Mouse (Mus musculus) pancreas, adult 10 weeks (tissue): ENCODE results near the gene Rps10. TPM values are rescaled to one million over a fixed set of nuclear protein-coding genes. Genes with fewer than 3 reads are reported as not detected.

Experiments used
- polyA plus RNA-seq: library from polyadenylated mRNA; stranded (reverse); fragments of 350-450 nt; fragmentation: Illumina TruSeq; extraction: RNeasy Lipid Tissue Mini Kit (QIAGEN cat#74804); gene quantifications from one replicate; pipeline ENCODE4 v1.2.3, GENCODE M21; 2015; ENCODE audit warnings: low read depth, low replicate concordance; ENCODE audit not compliant: insufficient read depth

Gene Rps10
- 398 TPM for polyA plus RNA-seq

DNA sequence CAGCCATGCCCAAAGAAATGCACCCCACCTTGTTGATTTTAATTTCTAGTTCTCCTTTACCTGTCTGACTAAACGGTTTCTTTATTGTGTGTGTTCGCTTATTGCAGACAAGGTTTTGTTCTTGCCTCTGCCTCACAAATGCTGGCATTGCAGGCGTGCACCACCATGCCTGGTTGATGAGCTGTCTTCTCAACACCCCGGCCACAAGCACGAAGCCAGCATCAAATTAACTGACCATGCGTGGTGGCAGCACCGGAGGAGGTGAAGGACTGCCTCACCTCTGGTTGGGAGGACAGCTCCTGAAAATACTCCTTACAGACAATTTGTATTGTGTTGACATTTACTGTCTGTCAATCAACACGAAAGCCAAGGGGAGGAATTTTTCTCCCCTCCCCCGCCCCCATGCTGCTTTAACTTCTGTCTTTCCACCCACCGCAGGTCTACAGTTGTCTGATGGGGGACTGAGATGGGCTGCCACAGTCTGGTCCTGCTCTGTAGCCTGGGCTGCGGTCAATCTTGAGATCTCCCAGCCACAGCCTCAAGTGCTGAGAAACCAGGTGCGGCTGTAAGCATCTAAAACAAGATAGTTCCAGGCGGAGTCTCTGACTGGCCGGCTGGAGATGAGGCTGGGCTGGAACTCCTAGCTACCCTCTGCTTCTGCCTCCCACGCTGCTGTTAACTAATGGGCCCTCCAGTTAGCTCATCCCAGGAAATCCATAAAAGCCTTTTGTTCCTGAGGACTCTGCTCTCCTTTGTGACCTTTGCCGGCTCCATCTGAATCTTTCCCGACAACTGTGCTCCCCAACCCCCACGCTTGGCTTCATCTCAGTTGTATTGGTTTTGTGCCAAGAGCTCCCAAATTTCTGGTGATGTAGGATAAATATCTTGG, at the start of gene Rps10:
Rps10 (minus strand) TSS at position 538 of the 889 bp plus-strand sequence.

GRCm38 (mm10) chr17:27655089-27656010, 18.9 kb upstream of the Rps10 start, which contains the start of gene Pacsin1:
Pacsin1 (plus strand) TSS chr17:27655509.

GRCm38 (mm10) chr17:27634871-27635574, 1.4 kb downstream of the Rps10 start, which contains the start of gene RPS10-NUDT3:
RPS10-NUDT3 (minus strand) TSS chr17:27635222.

DNA sequence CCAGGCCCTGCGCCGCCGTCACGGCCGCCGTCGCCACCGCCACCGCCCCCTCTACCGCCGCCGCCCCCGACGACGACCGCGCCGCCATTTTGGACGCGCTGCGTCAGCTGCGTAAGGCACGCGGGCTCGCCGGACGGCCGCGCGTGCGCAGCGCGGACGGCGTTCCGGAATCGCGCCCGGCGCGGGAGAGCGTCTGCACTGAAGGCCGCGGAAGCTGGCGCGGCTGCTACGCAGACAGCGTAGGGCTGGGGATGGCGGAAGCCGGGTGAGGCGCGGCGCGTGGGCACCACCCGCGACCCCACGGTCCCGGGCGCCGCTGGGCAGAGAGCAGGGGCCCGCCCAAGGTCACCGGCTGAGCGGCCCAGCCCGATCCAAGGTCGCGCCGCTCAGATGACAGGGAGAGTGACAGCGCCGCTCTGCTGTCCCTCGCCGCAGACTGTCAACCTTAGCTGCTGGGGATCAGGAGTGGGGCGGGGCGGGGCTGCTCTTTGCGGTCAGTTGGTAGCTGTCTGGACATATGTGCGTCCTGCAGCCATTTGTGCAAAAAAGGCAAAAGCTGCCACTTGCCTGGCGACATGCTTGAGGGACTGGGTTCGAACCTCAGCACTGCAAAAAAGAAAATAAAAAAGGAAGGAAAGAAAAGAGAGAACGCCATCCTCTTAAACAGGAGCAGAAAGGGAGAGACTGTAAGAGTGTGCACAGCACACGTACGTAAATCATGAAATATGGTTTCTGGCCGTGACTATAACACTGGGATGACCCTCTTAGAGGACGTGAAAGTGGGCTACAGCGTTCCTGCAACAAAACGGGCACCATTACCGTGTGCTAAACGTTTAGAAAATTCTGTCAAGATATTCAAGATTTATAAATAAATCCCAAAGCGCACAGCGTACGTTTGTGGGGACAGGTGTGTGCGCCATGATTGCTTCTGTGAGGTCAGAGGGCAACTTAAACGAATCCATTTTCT, 12.8 kb downstream of the Rps10 start, which contains the start of gene Nudt3:
Nudt3 (minus strand) TSS at position 136 of the 967 bp plus-strand sequence.

Other genes starting within 250 kb of the Rps10 start
- gene Grm4, start 115.3 kb downstream of the Rps10 start, polyA plus RNA-seq, result not detected
- 8.5 TPM for gene Hmga1, start 80.2 kb downstream of the Rps10 start, polyA plus RNA-seq
- gene AI413582, start 70.9 kb downstream of the Rps10 start, polyA plus RNA-seq, result 10.2 TPM
- gene Nudt3, start 13.2 kb downstream of the Rps10 start, polyA plus RNA-seq, result 17.6 TPM
- not detected for gene RPS10-NUDT3, start 1.4 kb downstream of the Rps10 start, polyA plus RNA-seq
- gene Pacsin1, start 18.8 kb upstream of the Rps10 start, polyA plus RNA-seq, result 0.52 TPM
- 17.0 TPM for gene Spdef, start 92.3 kb upstream of the Rps10 start, polyA plus RNA-seq
- gene D17Wsu92e, start 184.0 kb upstream of the Rps10 start, polyA plus RNA-seq, result 18.2 TPM
- 15.4 TPM for gene Snrpc, start 201.5 kb upstream of the Rps10 start, polyA plus RNA-seq
- gene Uhrf1bp1, start 219.8 kb upstream of the Rps10 start, polyA plus RNA-seq, result 2.0 TPM